Mouse (Mus musculus) olfactory bulb, adult 2 months (tissue): ENCODE results near the gene Fbxw10. TPM values are rescaled to one million over a fixed set of nuclear protein-coding genes. Genes with fewer than 3 reads are reported as not detected.

ENCODE experiments used
- H3K27ac ChIP-seq: fragments of 200-500 bp; 2 replicates; pipeline ENCODE4 v1.5.1; 2012; ENCODE audit warnings: low read depth, low read length; ENCODE audit not compliant: insufficient read depth
- H3K4me1 ChIP-seq: fragments of 200-500 bp; 2 replicates; pipeline ENCODE4 v1.6.1; 2012; ENCODE audit warnings: low read length; ENCODE audit not compliant: control insufficient read depth, insufficient read depth
- H3K4me3 ChIP-seq: fragments of 200-500 bp; 2 replicates; pipeline ENCODE4 v1.5.1; 2012; ENCODE audit warnings: mild to moderate bottlenecking, low read depth, low read length, moderate library complexity; ENCODE audit not compliant: insufficient read depth
- CTCF ChIP-seq: fragments of 200-500 bp; IDR thresholded peaks from 2 replicates; pipeline ENCODE4 v1.5.1; 2012; ENCODE audit warnings: low read depth, mild to moderate bottlenecking, low read length, moderate library complexity; ENCODE audit not compliant: insufficient read depth
- POLR2A ChIP-seq: fragments of 200-500 bp; IDR thresholded peaks from 2 replicates; pipeline ENCODE4 v1.6.1; 2012; ENCODE audit warnings: mild to moderate bottlenecking, low read depth, low read length, moderate library complexity; ENCODE audit not compliant: insufficient read depth
- WGBS: fragments of 180-500 bp; shearing (Covaris S2); methylation state at CpG from one replicate; pipeline ENCODE4 v1.1.7; 2018; 5-methylcytosine and 5-hydroxymethylcytosine counted together
- polyA plus RNA-seq: library from polyadenylated mRNA; stranded (reverse); fragments of >200 nt; gene quantifications from 2 replicates; pipeline ENCODE4 v1.2.4, GENCODE M21; 2012; ENCODE audit warnings: low replicate concordance; ENCODE audit not compliant: missing spikeins, insufficient read depth, insufficient read length

Gene Fbxw10
- polyA plus RNA-seq, 1 experiment, result not detected

DNA sequence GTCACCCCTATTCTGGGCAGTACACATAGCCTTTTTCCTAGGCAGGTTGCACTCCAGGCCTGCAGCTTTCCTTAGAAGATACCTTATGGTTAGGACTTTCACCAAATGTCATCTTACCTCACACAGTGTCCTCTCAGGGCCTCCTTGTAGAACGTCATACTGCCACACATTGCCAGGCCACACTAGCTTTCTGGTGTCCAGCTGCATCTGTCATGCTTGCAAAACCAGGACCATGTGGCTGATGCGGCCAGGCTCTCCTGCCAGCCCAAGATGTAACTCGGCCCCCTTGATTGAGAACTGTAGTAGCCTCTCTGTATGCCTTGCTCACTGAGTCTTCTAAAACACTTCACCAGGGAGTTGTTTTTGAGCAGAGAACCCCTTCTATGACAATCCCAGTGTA, 19.0 kb upstream of the Fbxw10 start:
- Histone ChIP-seq H3K4me3 (no peak overlapping the region), H3K27ac (no peak overlapping the region), H3K4me1 (no peaks in the 10 kb centered on the region)
- TF ChIP-seq CTCF (no peak), POLR2A (no peak)
- 88% methylated on average over 3 of the region's 3 CpGs for WGBS

GRCm38 (mm10) chr11:62830387-62830786, 16.5 kb upstream of the Fbxw10 start:
- 87% methylated on average over 2 of the region's 2 CpGs for WGBS
- no peaks in the 10 kb centered on the region for H3K4me1 ChIP-seq
- no peak overlapping the region for H3K4me3 ChIP-seq
- no peak overlapping the region for H3K27ac ChIP-seq
- TF ChIP-seq CTCF (no peak), POLR2A (no peak)

DNA sequence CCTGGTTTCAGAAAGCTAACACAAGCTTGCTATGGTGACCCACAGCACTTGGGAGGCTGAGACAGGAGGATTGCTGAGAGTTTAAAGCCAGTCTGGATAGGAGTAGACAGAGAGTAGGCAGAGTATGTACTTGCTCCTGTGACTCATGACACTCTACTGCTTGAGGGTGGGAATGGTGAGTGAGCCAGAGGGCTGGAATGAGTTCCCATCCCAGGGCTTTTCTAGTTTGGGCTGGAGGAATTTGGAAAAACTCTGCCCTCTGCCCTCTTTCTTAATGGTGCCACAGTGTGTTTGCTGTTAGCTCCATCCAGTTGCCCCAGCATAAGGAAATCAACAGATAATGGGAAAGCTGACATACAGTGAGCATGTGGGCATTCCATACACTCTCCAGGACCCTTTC, 15.0 kb upstream of the Fbxw10 start:
- Histone ChIP-seq H3K4me1 (no peaks in the 10 kb centered on the region), H3K4me3 (no peak overlapping the region), H3K27ac (no peak overlapping the region)
- TF ChIP-seq CTCF, result no peak
- no peak for TF ChIP-seq POLR2A

- H3K4me3 ChIP-seq, result no peak overlapping the region
- no peak overlapping the region for H3K27ac ChIP-seq
- H3K4me1 ChIP-seq, result no peaks in the 10 kb centered on the region
- 90% methylated on average over 5 of the region's 5 CpGs for WGBS
- TF ChIP-seq CTCF, result no peak
- no peak for TF ChIP-seq POLR2A
Observed at GRCm38 (mm10) chr11:62844562-62844961, 2.3 kb upstream of the Fbxw10 start.

GRCm38 (mm10) chr11:62845730-62846129, 1.1 kb upstream of the Fbxw10 start:
- Histone ChIP-seq H3K4me1 (no peaks in the 10 kb centered on the region), H3K27ac (no peak overlapping the region), H3K4me3 (no peak overlapping the region)
- TF ChIP-seq CTCF (no peak), POLR2A (no peak)
- 68% methylated on average over 3 of the region's 3 CpGs for WGBS

DNA sequence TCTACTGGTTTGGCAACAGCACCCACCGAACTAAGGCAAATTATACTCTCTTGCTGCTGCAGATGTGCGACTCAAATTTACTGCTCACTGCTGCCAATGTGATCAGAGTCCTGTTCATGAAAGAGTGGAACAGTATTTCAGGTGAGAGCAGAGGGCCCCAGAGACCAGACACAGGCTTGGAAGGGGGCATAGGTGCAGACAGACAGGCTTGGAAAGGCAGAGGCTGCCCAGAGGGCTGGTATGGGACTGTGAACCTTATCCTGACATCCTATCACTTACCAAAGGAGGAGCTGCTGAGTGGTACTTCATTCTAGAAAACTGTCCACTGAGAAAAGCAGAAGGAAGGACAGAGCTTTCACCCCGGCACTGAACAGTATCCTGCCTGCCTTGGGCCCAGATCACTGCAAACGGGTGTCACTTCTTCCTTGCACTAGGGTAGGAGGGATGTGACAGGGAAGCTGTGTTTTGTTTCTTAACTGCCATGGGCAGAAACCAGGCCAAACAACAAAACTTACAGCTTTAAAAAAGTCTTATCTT, 854 bp downstream of the Fbxw10 start:
- Histone ChIP-seq H3K4me1 (no peaks in the 10 kb centered on the region), H3K4me3 (no peak overlapping the region), H3K27ac (no peak overlapping the region)
- 63% methylated on average over 4 of the region's 4 CpGs for whole genome bisulfite sequencing
- no peak for TF ChIP-seq POLR2A
- TF ChIP-seq CTCF, result no peak

GRCm38 (mm10) chr11:62848301-62848700, 1.4 kb downstream of the Fbxw10 start:
- H3K27ac ChIP-seq, result no peak overlapping the region
- no peak overlapping the region for H3K4me3 ChIP-seq
- TF ChIP-seq CTCF, result no peak
- no peak for TF ChIP-seq POLR2A
- WGBS, result 72% methylated on average over 2 of the region's 2 CpGs
- H3K4me1 ChIP-seq, result no peaks in the 10 kb centered on the region

DNA sequence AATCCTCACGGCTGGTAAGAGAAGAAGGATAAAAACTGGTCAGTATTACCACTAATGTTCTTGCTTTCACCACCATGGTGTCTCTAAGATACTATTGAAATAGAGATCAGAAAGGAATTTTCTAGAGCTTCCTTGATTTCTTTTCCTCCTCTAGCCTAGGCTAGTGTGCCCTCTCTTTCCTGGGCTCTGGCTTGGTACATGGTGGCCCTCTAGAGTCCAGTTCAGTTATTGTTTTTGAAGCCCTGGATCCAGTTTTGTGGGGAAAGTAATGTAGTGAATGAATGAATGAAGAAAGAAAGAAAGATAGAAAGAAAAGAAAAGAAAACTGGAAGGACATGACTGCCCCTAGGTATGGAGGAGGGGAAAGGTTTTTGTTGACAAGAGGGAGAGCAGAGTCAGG, 4.3 kb downstream of the Fbxw10 start:
- H3K4me1 ChIP-seq, result no peaks in the 10 kb centered on the region
- no peak overlapping the region for H3K4me3 ChIP-seq
- no peak overlapping the region for H3K27ac ChIP-seq
- no peak for TF ChIP-seq CTCF
- no peak for TF ChIP-seq POLR2A
- 68% methylated on average over 1 of the region's 1 CpGs for WGBS

DNA sequence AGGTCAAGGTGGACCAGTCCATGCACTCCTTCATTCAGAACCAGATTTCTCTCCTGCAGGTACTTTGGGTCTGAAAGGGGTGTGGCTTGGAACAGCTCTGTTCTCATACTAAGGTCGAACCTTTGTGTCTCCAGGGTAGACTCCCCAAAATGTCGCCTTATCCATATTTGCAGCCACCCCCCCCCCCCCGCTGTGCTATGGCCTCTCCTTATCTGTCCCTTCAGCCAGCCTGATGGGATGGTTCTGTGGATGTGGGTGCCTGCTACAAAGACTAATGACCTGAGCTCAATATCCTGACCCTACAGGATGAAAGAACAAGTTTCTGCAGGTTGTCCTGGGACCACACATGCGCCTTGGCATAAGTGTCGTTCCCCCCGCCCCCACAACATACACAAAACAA, 6.5 kb downstream of the Fbxw10 start:
- no peak overlapping the region for H3K4me3 ChIP-seq
- no peak for TF ChIP-seq CTCF
- no peak for TF ChIP-seq POLR2A
- no peak overlapping the region for H3K27ac ChIP-seq
- WGBS, result 94% methylated on average over 6 of the region's 6 CpGs
- no peaks in the 10 kb centered on the region for H3K4me1 ChIP-seq

DNA sequence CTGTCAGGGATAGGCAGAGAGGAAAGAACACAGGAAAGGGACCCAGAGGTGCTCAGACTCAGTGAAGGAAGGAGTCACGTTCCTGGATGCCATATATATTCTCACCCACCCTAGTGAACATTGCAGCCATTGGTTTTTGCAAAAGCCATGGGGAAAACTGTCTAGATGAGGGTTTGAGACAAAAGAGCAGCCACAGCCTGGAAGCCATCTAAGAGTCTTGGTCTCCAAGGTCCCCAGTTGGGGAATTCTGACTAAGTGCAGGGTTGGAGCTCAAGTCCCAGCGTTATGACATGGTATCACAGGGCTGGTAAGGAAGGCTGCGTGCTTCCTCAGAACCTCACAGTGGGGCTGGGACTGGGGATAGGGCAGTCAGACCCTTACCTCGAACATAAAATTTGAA, 18.7 kb downstream of the Fbxw10 start:
- Histone ChIP-seq H3K27ac (no peak overlapping the region), H3K4me1 (no peaks in the 10 kb centered on the region), H3K4me3 (no peak overlapping the region)
- 84% methylated on average over 4 of the region's 4 CpGs for WGBS
- TF ChIP-seq CTCF (no peak), POLR2A (no peak)
